Mouse (Mus musculus): Measurements from ENCODE around the gene Gnb1.

Gene Gnb1

DNA sequence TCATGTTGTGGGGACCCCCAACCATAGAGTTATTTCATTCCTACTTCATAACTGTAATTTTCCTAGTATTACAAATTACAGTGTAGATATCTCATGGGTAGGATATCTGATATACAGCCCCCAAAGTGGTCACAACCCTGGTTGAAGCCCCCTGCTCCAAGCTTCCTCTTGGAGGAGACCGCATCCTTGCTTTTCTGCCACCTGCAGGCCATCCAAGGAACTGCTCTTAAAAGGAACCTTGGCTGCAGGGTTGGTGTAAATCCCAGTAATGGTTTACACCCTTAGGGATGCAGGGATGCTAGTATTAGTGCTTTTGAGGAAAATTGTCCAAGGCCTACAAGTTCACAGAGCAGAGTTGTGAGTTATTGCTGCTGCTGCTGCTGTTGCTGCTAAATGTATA lies 89.3 kb downstream of the Gnb1 start:
- DNase-seq: no peak

DNA sequence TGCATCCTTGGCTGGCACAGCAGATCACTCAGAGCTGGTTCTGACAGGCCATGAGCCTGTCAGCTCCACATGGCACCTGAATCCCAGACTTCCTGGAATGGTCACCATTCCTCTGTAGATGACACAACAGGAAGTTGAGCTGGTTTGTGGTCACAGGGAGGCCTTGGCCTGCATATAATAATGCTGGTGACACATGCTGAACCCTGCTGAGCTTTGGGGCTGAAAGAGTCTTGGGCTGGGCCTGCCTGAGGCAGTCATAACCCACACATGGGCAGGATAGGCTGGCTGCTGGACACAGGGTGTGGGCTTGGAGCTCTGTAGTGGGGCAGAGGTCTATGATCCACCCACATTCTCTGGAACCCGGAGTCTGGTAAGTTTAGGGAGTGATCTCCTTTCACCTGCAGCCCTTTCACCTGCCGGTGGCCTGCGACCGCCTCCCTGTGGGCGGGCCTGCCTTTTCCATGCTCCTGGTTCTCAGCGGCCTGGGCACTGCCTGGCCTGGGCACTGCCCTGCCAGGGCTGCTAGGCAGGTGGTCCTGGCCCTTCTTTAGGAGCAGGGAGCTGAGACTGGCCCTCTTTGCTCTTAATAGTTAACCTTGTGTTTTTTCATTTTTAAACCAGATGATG lies 91.2 kb downstream of the Gnb1 start:
- DNase-seq: no peak

DNA sequence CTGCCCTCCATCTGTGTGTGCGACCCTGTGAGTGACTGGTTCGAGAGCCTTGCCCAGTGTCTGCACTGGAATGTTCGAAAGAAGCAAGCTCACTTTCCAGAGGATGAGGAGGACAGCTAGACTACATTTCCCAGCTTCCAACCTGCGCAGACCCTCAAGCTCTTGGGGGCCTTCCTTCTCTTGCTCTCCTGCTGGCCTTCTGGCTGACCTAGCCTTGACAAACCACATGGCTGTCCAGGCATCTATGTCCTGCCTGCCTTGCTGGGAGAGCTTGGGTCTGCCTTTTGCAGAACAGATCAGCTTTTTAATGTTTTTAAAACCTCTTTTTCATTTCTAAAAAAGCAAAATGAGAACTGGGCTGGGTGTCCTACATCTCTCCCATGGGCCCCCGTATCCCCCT lies 98.2 kb downstream of the Gnb1 start:
- no peak for DNase-seq

DNA sequence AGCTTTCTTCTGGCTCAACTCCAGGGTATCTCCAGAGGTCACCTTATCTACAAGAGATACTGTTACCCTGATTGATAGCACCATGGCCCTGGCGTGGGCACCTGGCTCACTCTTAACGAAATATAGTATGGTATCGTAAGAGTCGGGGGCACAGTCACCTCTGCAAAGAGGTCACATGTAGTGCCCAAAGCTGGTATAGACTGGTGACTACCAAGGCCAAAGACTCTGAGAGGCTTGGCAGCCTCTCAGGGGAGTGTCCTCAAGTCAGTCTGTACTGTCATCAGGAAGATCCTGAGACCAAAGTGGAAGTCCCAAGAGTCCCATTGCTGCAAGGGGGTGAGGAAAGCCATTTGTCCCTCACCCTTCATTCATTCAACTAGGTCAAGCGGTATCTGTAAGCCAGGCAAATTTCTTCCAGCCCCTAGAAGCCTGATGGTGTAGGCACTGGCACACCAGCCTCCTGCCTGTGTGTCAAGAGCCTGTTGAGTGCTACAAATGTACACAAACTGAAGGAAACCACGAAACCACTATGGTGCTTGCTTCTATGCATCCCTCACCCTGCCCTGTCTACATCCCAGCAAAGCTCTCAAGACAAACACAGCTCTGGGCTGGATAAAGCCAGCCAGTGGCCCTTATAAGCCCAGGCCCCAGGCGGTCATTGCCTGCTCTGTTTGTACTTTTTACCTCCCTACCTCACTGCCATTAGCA lies 100.0 kb downstream of the Gnb1 start:
- no peak for DNase-seq

DNA sequence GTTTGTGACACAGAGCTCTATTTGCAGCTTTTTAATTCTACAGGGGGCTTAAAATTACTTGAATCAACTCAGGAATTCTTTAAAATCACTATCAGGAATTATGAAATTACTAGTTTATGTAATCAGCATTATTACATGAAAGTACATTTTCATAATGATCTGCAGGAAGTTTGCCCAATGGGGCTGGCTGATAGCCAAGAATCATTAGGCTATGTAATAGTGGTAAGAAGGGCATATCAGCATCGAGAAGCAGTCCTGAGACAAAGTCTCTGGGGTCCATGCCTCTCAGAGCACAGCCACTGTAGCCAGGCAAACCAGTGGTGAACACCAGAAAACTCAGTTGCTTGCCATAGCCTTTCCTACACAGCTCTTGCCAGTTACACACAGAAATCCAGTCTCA lies 102.6 kb downstream of the Gnb1 start:
- DNase-seq: no peak

DNA sequence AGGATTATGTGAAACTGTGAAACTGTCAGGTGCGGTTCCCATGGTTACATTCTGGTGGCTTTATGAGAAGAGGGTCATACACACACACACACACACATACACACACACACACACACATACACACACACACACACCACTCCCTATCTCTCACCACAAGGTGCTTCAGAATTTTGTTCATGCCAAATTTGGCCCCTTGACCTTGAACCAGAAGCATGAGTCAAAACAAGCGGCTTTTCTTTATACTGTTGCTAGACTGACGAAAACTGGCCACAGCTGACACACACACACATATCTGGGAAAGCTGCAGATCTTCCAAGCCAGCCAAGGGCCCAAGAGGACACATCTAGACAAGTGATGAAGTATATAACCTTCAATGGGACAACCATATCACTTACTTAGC lies 104.6 kb downstream of the Gnb1 start:
- DNase-seq: no peak

DNA sequence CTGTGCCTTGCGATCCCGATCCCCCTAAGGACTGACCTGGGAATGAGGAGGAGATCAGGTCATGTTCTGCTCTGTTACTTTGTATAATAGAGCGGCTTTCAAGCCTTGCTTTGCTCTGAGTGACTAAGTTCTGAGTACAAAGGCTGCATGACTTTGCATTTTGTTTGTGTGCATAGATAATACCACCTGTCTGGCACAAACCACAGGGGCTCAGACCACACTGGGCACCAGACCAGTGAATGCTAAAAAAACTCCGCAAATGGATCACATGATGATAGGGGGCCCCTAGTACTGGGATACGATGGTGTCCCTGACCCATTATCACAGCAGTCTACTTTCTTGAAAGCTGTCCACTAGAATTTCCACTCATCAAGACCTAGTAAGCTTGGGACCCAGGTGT lies 105.4 kb downstream of the Gnb1 start:
- DNase-seq: no peak

DNA sequence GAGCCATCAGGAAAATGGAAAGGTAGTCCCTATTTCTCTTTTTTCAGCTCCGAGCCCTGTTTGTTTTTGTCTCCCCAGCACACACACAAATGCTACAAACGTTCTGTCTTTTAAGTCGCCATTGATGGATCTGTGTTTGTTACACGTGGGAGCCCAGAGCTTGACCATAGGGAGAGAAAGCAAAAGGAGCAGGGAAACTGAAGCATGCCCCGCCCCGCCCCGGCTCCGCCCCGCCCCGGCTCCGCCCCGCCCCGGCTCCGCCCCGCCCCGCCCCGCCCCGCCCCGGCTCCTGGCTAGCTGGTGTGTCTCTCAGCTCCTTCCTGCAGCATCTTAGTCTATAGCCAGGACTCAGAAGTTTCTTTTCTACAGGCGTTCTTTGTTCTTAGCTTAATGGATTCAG lies 107.4 kb downstream of the Gnb1 start:
- no peak for DNase-seq

DNA sequence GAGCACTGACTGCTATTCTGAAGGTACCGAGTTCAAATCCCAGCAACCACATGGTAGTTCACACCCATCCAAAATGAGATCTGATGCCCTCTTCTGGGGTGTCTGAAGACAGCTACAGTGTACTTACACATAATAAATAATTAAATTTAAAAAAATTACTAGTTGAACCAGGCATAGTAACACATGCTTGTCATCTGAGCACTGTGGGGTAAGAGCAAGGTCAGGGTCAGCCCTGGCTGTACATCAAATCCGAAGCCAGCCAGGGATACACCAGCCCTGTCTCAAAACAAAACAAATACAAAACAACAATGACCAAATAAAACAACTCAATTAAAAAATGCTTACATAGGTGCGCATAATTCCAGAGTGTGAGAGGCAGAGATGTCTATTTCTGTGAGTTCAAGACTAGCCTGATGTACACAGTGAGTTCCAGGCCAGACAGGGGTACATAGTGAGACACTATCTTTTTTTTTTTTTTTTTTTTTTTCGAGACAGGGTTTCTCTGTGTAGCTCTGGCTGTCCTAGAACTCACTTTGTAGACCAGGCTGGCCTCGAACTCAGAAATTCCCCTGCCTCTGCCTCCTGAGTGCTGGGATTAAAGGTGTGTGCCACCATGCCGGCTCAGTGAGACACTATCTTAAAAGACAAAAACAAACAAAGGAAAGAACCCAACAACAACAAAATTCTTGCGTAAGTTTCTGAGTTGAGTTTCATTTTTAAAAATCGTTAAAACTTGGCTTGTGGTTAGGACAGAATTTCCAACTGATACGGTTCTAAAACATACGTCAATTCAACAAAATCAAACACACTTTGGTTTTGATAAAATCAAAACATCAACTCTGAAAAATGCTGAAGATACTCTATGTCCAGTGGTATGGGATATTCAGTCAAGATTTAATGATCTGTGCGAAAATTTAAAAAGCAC lies 109.0 kb downstream of the Gnb1 start:
- no peak for DNase-seq

DNA sequence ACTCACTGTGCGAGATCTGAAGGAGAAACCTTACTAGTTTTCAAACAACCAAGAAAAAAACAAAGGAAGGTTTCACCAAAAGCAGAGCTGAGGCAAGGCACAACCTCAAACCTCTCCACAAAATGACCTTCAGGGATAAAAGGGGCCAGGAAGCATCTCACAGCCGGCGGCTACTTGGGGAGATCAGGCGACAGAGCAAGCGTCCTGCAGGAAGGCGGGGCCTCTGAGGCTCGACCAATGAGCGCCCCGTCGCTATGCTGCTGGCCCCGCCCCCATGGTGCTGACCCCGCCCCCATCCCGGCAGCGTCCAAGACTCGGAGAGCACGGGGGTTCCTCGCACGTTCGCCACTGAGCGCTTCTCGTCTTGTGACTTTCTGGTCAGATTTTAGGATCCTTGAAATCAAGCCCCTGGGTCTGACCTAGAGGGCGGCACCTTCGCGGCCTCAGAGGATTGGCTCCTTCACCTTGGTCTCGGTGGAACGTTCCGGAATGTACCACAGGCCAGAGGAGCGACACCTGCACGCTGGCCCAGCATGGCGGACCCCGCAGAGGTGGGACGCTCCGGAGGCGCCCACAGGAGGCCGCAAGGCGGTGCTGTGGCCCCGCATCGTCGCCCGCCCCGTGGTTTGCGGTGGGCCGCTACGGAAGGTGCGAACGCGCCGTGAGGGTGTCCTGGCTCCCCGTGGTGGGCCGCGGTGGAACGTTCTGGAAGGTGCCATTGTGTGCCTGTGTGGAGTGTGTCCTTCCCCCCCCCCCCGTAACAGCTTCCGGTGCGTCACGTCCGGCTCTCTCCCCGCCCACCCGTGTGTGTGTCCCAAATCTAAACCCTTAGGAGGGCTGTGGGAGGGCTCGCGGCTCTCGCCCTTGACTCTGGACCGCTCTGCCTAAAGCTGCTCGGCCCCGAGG lies 110.2 kb downstream of the Gnb1 start, which contains the start of gene Slc35e2:
Gene Slc35e2, plus strand, starts transcription at position 326 of the 906 bp plus-strand sequence.
- peak; percentile 81 to 83 for DNase-seq

DNA sequence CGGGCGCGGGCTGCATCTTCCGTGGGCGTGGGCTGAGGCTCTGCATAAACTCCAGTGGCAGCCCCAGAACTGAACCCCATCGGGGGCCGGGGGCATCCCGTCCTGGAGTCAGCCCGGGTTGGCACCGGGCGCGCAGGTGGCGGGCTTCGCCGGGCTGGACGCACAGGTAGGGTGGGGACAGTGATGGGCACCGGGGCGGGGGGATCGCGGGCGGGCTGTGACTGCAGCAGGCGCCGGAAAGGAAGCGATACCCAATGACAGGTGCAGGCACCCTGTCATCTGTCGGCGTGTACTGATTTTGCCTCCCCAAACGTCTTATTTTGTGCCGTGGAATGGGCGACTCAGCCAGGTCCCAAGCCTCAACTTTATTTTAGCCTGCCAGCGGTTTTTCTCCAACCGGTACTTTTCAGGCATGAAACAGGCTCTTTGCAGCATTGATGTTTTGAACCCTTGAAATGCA lies 110.9 kb downstream of the Gnb1 start:
- DNase-seq: peak in 1 of 2 experiments; percentile 54

DNA sequence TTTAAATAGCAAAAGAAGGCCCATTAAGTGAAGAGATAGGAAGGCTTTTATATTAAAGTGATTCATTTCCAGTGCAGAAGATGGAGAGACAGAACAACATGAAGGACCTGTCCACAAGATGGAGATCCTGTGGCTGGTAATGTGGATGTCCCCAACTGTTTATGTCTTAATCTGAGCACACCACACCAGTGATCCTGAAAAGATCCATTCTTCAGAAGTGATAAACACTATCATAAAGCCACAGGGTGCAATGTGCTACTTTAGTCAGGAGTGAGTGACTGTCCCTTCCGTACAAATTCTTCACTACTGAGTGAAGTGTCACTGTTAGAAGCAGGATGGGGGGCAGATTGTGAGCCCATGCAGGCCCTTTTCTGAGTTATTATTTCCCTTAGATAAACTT lies 111.6 kb downstream of the Gnb1 start:
- DNase-seq: no peak

DNA sequence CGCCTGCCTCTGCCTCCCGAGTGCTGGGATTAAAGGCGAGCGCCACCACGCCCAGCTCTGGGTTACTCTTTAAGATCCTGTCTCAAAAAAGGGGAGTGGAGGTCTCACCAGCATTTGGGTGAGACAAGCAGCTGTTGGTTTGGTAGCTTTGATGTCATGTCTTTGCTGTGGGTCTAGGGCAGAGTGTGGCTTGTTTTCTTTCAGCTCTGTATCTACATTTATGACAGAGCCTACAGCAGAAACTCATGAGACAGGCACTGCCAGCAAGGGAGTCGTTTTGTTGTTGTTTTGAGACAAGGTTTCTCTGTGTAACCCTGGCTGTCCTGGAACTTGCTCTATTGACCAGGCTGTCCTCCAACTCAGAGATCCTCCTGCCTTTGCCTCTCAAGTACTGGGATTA lies 112.6 kb downstream of the Gnb1 start:
- DNase-seq: no peak

DNA sequence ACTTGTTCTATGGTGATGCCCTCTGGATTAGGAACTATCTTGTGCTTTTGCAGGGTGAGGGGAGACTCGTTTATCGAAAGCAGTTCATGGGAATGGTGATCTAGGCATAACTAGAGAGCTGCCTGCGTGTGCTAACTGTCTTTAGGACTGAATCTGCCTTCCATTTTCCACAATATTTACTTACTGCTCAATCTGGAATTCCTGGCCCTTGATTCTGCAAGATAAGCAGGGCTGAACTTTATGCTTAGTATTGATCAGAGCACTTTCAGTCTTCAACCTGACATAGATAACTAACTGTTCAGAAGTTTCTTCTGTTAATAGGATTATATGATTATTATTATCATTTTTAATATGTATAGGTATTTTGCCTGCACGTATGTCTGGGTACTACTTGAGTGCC lies 114.0 kb downstream of the Gnb1 start:
- no peak for DNase-seq

DNA sequence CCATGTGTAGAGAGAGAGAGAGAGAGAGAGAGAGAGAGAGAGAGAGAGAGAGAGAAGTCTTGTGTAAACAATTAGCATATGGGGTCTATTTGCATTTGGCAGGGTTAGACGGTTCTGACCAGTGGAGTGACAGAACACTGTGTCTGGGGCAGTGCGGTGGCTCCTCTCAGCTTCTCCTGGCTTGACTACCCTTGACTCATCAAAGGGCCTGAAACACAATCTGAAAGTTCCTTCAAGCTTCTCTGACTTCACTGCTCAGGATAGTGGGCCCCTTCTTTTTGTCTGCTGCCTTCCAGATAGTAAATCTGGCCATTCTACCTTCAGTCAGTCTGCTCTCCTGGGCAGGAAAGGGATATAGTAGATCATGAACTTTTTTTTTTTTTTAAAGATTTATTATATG lies 115.7 kb downstream of the Gnb1 start:
- no peak for DNase-seq
